Mouse (Mus musculus) myocyte (in vitro differentiated cells): ENCODE data around the gene Ppp2r5c. TPM values are rescaled to one million over a fixed set of nuclear protein-coding genes. Genes with fewer than 3 reads are reported as not detected.

Source experiments
- H3K27me3 ChIP-seq: one replicate; pipeline ENCODE4 v1.6.1; 2011; ENCODE audit not compliant: control insufficient read depth, insufficient read depth, insufficient read length
- H3K36me3 ChIP-seq: one replicate; pipeline ENCODE4 v1.6.1; 2011; ENCODE audit not compliant: control insufficient read depth, insufficient read depth
- H3K4me2 ChIP-seq: one replicate; pipeline ENCODE4 v1.6.1; 2011; ENCODE audit warnings: low read depth, control low read depth
- H3K4me3 ChIP-seq: one replicate; pipeline ENCODE4 v1.5.1; 2011; ENCODE audit warnings: mild to moderate bottlenecking, control low read depth, moderate library complexity
- H3K79me2 ChIP-seq: one replicate; pipeline ENCODE4 v1.6.1; 2011; ENCODE audit not compliant: control insufficient read depth, insufficient read depth
- H3ac ChIP-seq: one replicate; pipeline ENCODE4 v1.6.1; 2011; ENCODE audit not compliant: control insufficient read depth, insufficient read length
- CEBPB ChIP-seq: IDR thresholded peaks from 2 replicates; pipeline ENCODE4 v1.6.1; 2011; ENCODE audit warnings: mild to moderate bottlenecking, moderate library complexity; ENCODE audit not compliant: poor library complexity, insufficient read depth, severe bottlenecking
- E2F4 ChIP-seq: IDR thresholded peaks from one replicate; pipeline ENCODE4 v1.6.1; 2011; ENCODE audit warnings: mild to moderate bottlenecking, control low read depth, moderate library complexity; ENCODE audit not compliant: insufficient read depth
- MAX ChIP-seq: IDR thresholded peaks from one replicate; pipeline ENCODE4 v1.6.1; 2011; ENCODE audit warnings: low read depth, mild to moderate bottlenecking, control low read depth
- MYOD1 ChIP-seq, 3 experiments: IDR thresholded peaks; one replicate each; pipeline ENCODE4 v1.6.1; 2011; ENCODE audit warnings: control low read depth in 2 of 3, low read depth in 2 of 3, mild to moderate bottlenecking in 2 of 3, moderate library complexity in 1 of 3; ENCODE audit not compliant: insufficient read length in 2 of 3, control insufficient read depth in 1 of 3
- MYOG ChIP-seq, 3 experiments: IDR thresholded peaks; one replicate each; pipeline ENCODE4 v1.6.1; 2011; ENCODE audit warnings: control low read depth in 2 of 3, low read depth in 2 of 3, mild to moderate bottlenecking in 2 of 3; ENCODE audit not compliant: insufficient read length in 2 of 3, control insufficient read depth in 1 of 3, insufficient read depth in 1 of 3
- POLR2A ChIP-seq: IDR thresholded peaks from one replicate; pipeline ENCODE4 v1.6.1; 2011; ENCODE audit warnings: low read depth, mild to moderate bottlenecking, control low read depth, moderate library complexity; ENCODE audit not compliant: insufficient read length
- POLR2AphosphoS2 ChIP-seq: IDR thresholded peaks from one replicate; pipeline ENCODE4 v1.6.1; 2011; ENCODE audit warnings: low read depth, control low read depth; ENCODE audit not compliant: insufficient read length
- REST ChIP-seq: IDR thresholded peaks from one replicate; pipeline ENCODE4 v1.6.1; 2011; ENCODE audit warnings: mild to moderate bottlenecking, control low read depth, moderate library complexity; ENCODE audit not compliant: insufficient read depth, insufficient read length
- SRF ChIP-seq: IDR thresholded peaks from one replicate; pipeline ENCODE4 v1.6.1; 2011; ENCODE audit warnings: low read depth; ENCODE audit not compliant: control insufficient read depth, insufficient read length
- TCF12 ChIP-seq: IDR thresholded peaks from one replicate; pipeline ENCODE4 v1.6.1; 2011; ENCODE audit warnings: mild to moderate bottlenecking, control low read depth; ENCODE audit not compliant: poor library complexity, insufficient read depth, severe bottlenecking
- TCF3 ChIP-seq: IDR thresholded peaks from one replicate; pipeline ENCODE4 v1.6.1; 2011; ENCODE audit warnings: low read depth, control low read depth; ENCODE audit not compliant: insufficient read length
- USF1 ChIP-seq: IDR thresholded peaks from one replicate; pipeline ENCODE4 v1.6.1; 2011; ENCODE audit warnings: low read depth, mild to moderate bottlenecking, control low read depth, moderate library complexity
- polyA plus RNA-seq: library from polyadenylated mRNA; unstranded; fragments of >200 nt; fragmentation: generic; extraction: Trizol; gene quantifications from one replicate; pipeline ENCODE4 v1.2.1, GENCODE M21; 2012; ENCODE audit warnings: missing spikeins

Ppp2r5c gene
- polyA plus RNA-seq, 1 experiment: 42.1 TPM

DNA sequence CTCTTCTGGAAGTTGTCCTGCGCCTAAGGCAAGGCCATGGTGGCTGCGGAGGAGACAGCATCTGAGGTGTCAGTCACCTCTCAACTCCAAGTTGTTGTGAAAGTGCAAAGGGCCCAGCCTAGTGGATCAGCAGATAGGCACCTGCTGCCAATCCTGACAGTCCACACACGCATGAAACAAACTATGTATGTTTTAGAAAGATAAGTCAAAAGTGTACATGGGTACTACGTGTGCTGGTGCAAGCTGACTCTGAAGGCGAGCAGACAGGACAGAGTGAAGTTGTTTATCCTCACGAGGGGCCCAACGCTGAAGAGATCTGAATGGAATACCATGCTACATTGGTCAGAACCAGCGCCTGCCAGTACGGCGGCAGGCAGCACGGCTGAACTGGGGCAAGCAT lies 117.9 kb downstream of the Ppp2r5c start:
- Histone ChIP-seq H3K36me3 (peaks cover 13% of the 10 kb centered on the region), H3K4me2 (no peak overlapping the region), H3K27me3 (no peaks in the 10 kb centered on the region), H3K79me2 (no peaks in the 10 kb centered on the region), H3ac (no peak overlapping the region), H3K4me3 (no peak overlapping the region)
- TF ChIP-seq E2F4 (no peak), MAX (no peak), SRF (no peak), MYOD1 (IDR thresholded peaks at IDR 0.05; ENCODE audit: control insufficient read depth in 1 of 3, insufficient read length in 2 of 3, low read depth in 2 of 3) (no peak), USF1 (no peak), POLR2AphosphoS2 (no peak)

DNA sequence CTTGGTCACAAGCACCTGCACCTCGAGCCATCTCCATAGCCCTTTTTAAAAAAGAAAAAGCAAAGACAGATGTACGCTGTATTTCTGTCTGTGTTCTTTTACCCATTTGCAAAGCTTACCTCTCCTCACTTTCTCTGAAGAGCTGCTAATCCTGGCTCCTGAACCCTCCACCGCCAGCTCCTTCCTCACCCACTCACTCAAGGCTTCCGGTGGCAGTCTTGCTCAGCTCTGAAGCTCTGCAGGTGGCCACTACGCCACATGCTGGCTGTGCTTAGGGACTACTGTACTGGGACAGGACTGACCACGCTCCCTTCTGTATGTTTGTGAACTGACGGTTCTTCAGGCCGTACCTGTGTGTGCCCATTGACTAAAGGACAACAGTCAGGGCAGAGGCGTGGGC lies 119.4 kb downstream of the Ppp2r5c start:
- TF ChIP-seq POLR2A (no peak), USF1 (no peak), TCF12 (no peak), POLR2AphosphoS2 (no peak), CEBPB (no peak), SRF (no peak), E2F4 (no peak), MYOD1 (IDR thresholded peaks at IDR 0.05; ENCODE audit: control insufficient read depth in 1 of 3, insufficient read length in 2 of 3, low read depth in 2 of 3) (no peak), REST (no peak), MAX (no peak), TCF3 (no peak), MYOG (IDR thresholded peaks at IDR 0.05; ENCODE audit: control insufficient read depth in 1 of 3, insufficient read depth in 1 of 3, insufficient read length in 2 of 3, low read depth in 2 of 3) (no peak)
- Histone ChIP-seq H3K27me3 (no peaks in the 10 kb centered on the region), H3K36me3 (peaks cover 17% of the 10 kb centered on the region), H3K4me3 (no peak overlapping the region), H3ac (no peak overlapping the region), H3K79me2 (no peaks in the 10 kb centered on the region), H3K4me2 (no peak overlapping the region)

DNA sequence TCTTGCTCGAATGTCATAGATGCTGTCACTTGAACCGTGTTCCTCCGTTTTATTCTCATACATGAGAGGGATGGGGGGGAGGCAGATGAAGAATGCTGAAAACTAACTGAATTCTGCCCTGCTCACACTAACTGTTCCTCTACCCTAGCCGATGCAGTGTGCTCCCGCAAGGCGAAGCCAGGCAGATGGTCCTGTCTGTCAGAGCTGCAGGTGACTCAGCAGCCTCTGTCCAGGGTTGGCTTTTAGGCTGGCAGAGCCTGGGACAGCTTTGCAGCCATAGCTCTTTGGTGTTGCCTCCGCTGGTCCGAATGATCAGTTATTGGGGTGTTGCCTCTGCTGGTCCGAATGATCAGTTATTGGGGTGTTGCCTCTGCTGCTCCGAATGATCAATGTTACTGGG lies 124.1 kb downstream of the Ppp2r5c start:
- no peak overlapping the region for H3K4me2 ChIP-seq
- H3ac ChIP-seq: no peak overlapping the region
- no peaks in the 10 kb centered on the region for H3K79me2 ChIP-seq
- no peak for TF ChIP-seq TCF3
- TF ChIP-seq MYOG (IDR thresholded peaks at IDR 0.05; ENCODE audit: control insufficient read depth in 1 of 3, insufficient read depth in 1 of 3, insufficient read length in 2 of 3, low read depth in 2 of 3): no peak
- no peak for TF ChIP-seq USF1
- TF ChIP-seq MYOD1 (IDR thresholded peaks at IDR 0.05; ENCODE audit: control insufficient read depth in 1 of 3, insufficient read length in 2 of 3, low read depth in 2 of 3): peak; percentile 21 to 82 (median 66)
- no peak for TF ChIP-seq MAX
- peaks cover 4% of the 10 kb centered on the region for H3K36me3 ChIP-seq
- H3K4me3 ChIP-seq: no peak overlapping the region
- no peaks in the 10 kb centered on the region for H3K27me3 ChIP-seq

DNA sequence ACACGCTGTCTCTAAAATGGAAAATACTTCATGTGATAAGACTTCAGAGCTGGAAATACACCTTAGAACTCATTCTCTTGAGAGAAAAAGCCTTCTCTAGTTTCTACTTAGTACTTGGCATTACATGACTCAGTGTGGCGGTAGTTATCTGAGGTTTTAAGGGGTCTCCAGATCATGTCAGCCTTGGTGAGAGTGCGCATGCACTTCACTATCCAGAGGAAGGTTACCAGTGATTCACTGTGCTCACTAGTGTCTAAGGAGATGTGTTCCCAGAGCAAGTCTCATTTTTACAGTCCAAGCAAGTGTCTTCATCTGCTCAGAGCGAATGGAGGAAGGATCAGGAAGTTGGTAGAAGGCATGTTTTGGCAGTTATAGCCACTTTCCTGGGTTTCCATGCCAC lies 125.4 kb downstream of the Ppp2r5c start:
- Histone ChIP-seq H3K36me3 (peaks cover 4% of the 10 kb centered on the region), H3K27me3 (no peaks in the 10 kb centered on the region), H3ac (no peak overlapping the region), H3K4me2 (no peak overlapping the region), H3K79me2 (no peaks in the 10 kb centered on the region), H3K4me3 (no peak overlapping the region)
- TF ChIP-seq TCF12 (no peak), TCF3 (no peak), MYOD1 (IDR thresholded peaks at IDR 0.05; ENCODE audit: control insufficient read depth in 1 of 3, insufficient read length in 2 of 3, low read depth in 2 of 3) (no peak), SRF (no peak), USF1 (no peak), POLR2AphosphoS2 (no peak), REST (no peak), MAX (no peak), CEBPB (no peak), E2F4 (no peak), MYOG (IDR thresholded peaks at IDR 0.05; ENCODE audit: control insufficient read depth in 1 of 3, insufficient read depth in 1 of 3, insufficient read length in 2 of 3, low read depth in 2 of 3) (no peak), POLR2A (no peak)

DNA sequence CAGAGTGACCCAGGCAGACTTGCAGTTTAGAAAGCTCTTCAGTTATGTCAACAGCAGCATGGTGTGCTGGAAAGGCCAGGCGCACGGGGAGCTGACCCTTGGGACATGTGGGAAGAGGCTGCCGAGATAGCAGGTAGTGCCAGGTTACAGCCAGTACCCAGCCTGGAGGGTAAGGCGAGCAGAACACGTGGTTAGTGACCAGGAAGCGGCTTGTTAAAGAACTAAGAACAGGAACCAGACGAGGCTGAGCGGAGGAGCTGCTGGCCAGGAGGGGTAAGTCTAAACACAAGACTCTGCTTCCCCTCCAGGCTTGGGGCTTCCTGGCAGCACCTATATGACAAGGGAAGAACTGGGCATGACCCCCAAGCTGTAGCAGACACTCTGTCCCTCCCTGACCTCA lies 126.7 kb downstream of the Ppp2r5c start:
- Histone ChIP-seq H3ac (no peak overlapping the region), H3K27me3 (no peaks in the 10 kb centered on the region), H3K4me3 (no peak overlapping the region), H3K4me2 (no peak overlapping the region), H3K79me2 (no peaks in the 10 kb centered on the region), H3K36me3 (peaks cover 4% of the 10 kb centered on the region)
- TF ChIP-seq CEBPB (no peak), MYOD1 (IDR thresholded peaks at IDR 0.05; ENCODE audit: control insufficient read depth in 1 of 3, insufficient read length in 2 of 3, low read depth in 2 of 3) (no peak), TCF3 (no peak), E2F4 (no peak), POLR2A (no peak), MAX (no peak), REST (no peak), USF1 (no peak), MYOG (IDR thresholded peaks at IDR 0.05; ENCODE audit: control insufficient read depth in 1 of 3, insufficient read depth in 1 of 3, insufficient read length in 2 of 3, low read depth in 2 of 3) (no peak), TCF12 (no peak), POLR2AphosphoS2 (no peak), SRF (no peak)
